In the genomic region with DNA sequence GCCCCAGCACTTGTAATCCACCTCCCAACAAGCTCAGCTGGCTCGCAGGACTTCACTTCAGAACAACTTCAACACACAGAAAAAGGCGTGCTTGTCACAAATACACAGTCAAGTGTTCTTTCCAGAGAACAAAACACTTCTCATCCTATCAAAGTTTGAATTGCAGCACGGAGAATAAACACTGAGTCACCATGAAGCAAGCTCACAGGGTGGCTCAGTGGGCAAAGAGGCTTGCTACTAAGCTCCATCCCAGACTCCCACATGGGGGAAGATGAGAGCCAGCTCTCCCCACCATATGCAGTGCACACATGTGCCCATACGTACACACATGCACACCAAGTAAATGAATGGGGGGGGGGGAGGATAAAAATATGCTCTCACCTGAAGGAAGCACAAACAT, we compare ENCODE assay signal across 17 mouse cellular contexts. TPM values are rescaled to one million over a fixed set of nuclear protein-coding genes. Genes with fewer than 3 reads are reported as not detected.
DNase-seq lines count a peak whose midpoint lies in the region; ATAC-seq and TF ChIP-seq lines count a peak whose summit lies in the region.
"Had no signal": no experiment of that assay in that cellular context is flagged by ENCODE, and none has a peak within 500 bp of the region (broad histone marks: within the 10 kb centered on the region; RNA-seq: fewer than 3 reads in every experiment).

No protein-coding gene starts in this region.

- no peaks in the 10 kb centered on the region; the same call in 1 of the 2 replicates for H3K27me3 ChIP-seq in cerebellum, adult 2 months (ENCODE audit: control insufficient read depth, insufficient read depth, low read length)
- no peaks in the 10 kb centered on the region for H3K27me3 ChIP-seq in hindbrain, embryonic 12.5 days
- H3K27me3 ChIP-seq in hindbrain, postnatal 0 days (ENCODE audit: insufficient read depth, low read length), result no peaks in the 10 kb centered on the region
- H3K27me3 ChIP-seq: limb, embryonic 13.5 days; neural tube, embryonic 12.5 days had no signal

- DNase-seq in cerebellum, adult 2 months, result no peak
- DNase-seq in cerebellum, postnatal 10 days, result no peak
- no peak for DNase-seq in hindbrain, postnatal 0 days (ENCODE audit: low spot score)
- DNase-seq in NIH3T3 (ENCODE audit: low read depth), result peak; percentile 44
- DNase-seq in lung, postnatal 25 days (ENCODE audit: low spot score), result peak; percentile 86
- DNase-seq in cerebellum, postnatal 25 days, result no peak
- DNase-seq in left cerebral cortex, postnatal 14 days (ENCODE audit: low spot score in 2 of 2), result no peak
- DNase-seq: adrenal gland, postnatal 14 days; embryo, embryonic 11 days; gastrocnemius, postnatal 14 days; kidney, postnatal 10 days; right cerebral cortex, postnatal 4 days had no signal

- ATAC-seq in hindbrain, embryonic 12.5 days (ENCODE audit: low FRiP score), result no peak
- ATAC-seq in hindbrain, postnatal 0 days, result no peak

- no peak overlapping the region for H3K4me2 ChIP-seq in hindbrain, embryonic 12.5 days (replicated peaks)
- H3K4me2 ChIP-seq in hindbrain, postnatal 0 days (ENCODE audit: low read depth, low read length), result no peak overlapping the region
- H3K4me2 ChIP-seq: limb, embryonic 13.5 days; neural tube, embryonic 12.5 days had no signal

- H3K36me3 ChIP-seq in hindbrain, embryonic 12.5 days, result no peaks in the 10 kb centered on the region
- H3K36me3 ChIP-seq in hindbrain, postnatal 0 days (ENCODE audit: insufficient read depth, low read length), result no peaks in the 10 kb centered on the region
- H3K36me3 ChIP-seq: neural tube, embryonic 12.5 days had no signal

- no peaks in the 10 kb centered on the region for H3K9me3 ChIP-seq in hindbrain, embryonic 12.5 days (replicated peaks)
- H3K9me3 ChIP-seq in hindbrain, postnatal 0 days (ENCODE audit: low read length), result no peaks in the 10 kb centered on the region
- H3K9me3 ChIP-seq: limb, embryonic 13.5 days; neural tube, embryonic 12.5 days had no signal

- WGBS in cerebellum, adult 2 months, result 84% methylated on average over 4 of the region's 4 CpGs
- WGBS in hindbrain, embryonic 12.5 days, result 51% methylated on average over 4 of the region's 4 CpGs
- WGBS in hindbrain, postnatal 0 days, result 45% methylated on average over 4 of the region's 4 CpGs

- H3K4me1 ChIP-seq in cerebellum, adult 2 months (ENCODE audit: control insufficient read depth, insufficient read depth, low read length), result peaks cover 12% of the 10 kb centered on the region
- H3K4me1 ChIP-seq in hindbrain, embryonic 12.5 days, result peaks cover 32% of the 10 kb centered on the region
- H3K4me1 ChIP-seq in hindbrain, postnatal 0 days (ENCODE audit: insufficient read depth, low read length), result peaks cover 17% of the 10 kb centered on the region; the same call in 1 of the 2 replicates

- H3K9ac ChIP-seq in hindbrain, embryonic 12.5 days, result no peak overlapping the region
- no peak overlapping the region for H3K9ac ChIP-seq in hindbrain, postnatal 0 days (replicated peaks; ENCODE audit: low read length)
- H3K9ac ChIP-seq: limb, embryonic 13.5 days; neural tube, embryonic 12.5 days had no signal

- no peak overlapping the region for H3K4me3 ChIP-seq in cerebellum, adult 2 months (replicated peaks; ENCODE audit: insufficient read depth, low read depth, low read length)
- no peak overlapping the region for H3K4me3 ChIP-seq in hindbrain, embryonic 12.5 days
- no peak overlapping the region for H3K4me3 ChIP-seq in hindbrain, postnatal 0 days (ENCODE audit: low read length)
- H3K4me3 ChIP-seq: limb, embryonic 13.5 days; neural tube, embryonic 12.5 days had no signal

- peak overlapping the region; percentile 55; the same call in 1 of the 2 replicates for H3K27ac ChIP-seq in cerebellum, adult 2 months (ENCODE audit: insufficient read depth, low read length)
- H3K27ac ChIP-seq in hindbrain, embryonic 12.5 days, result peak overlapping the region; percentile 23; the same call in 1 of the 2 replicates
- no peak overlapping the region for H3K27ac ChIP-seq in hindbrain, postnatal 0 days
- H3K27ac ChIP-seq: limb, embryonic 13.5 days; neural tube, embryonic 12.5 days had no signal

- intact Hi-C loops in left cerebral cortex, postnatal 14 days (cut with DNase I), result no loop called here

- no peak for TF ChIP-seq CTCF in cerebellum, adult 2 months (IDR thresholded peaks at IDR 0.05; ENCODE audit: borderline replicate concordance, insufficient read depth, low read depth, low read length)
- no peak for TF ChIP-seq CTCF in hindbrain, postnatal 0 days (IDR thresholded peaks at IDR 0.05; ENCODE audit: low read depth)

- TF ChIP-seq POLR2A in cerebellum, adult 2 months (IDR thresholded peaks at IDR 0.05; ENCODE audit: borderline replicate concordance, insufficient read depth, low read length), result no peak

RNA-seq across cellular contexts. Expression of gene Tspan2, which starts 8.9 kb away (rescaled TPM):
- polyA plus RNA-seq in cerebellum, adult 2 months (2012; rRNA removed), result 106 and 110 TPM in 2 replicates
- 7.5 and 8.0 TPM in 2 replicates for polyA plus RNA-seq in hindbrain, embryonic 12.5 days (2016; fragmentation: Nextera tagmentation; extraction: Ambion mirVana)
- total RNA-seq in hindbrain, postnatal 0 days (2014; rRNA removed), result 20.3 and 22.5 TPM in 2 replicates
- 19.4 and 20.0 TPM in 2 replicates for polyA plus RNA-seq in hindbrain, postnatal 0 days (2015; fragmentation: Nextera tagmentation; extraction: Ambion mirVana)
- total RNA-seq in left cerebral cortex, postnatal 14 days (2021), result 10 to 100 TPM; 58.0 to 82.8 TPM

RNA-seq across cellular contexts. Expression of gene Tshb, which starts 39.3 kb away (rescaled TPM):
- 1.1 and 2.4 TPM in 2 replicates for polyA plus RNA-seq in cerebellum, adult 2 months (2012; rRNA removed)
- polyA plus RNA-seq in hindbrain, embryonic 12.5 days (2016; fragmentation: Nextera tagmentation; extraction: Ambion mirVana), result 0.07 and 0.17 TPM in 2 replicates
- total RNA-seq in hindbrain, postnatal 0 days (2014; rRNA removed), result not detected in 2 replicates
- polyA plus RNA-seq in hindbrain, postnatal 0 days (2015; fragmentation: Nextera tagmentation; extraction: Ambion mirVana), result 0.39 and 0.71 TPM in 2 replicates
- total RNA-seq in left cerebral cortex, postnatal 14 days (2021), result not detected
- total RNA-seq: adrenal gland, postnatal 14 days; gastrocnemius, postnatal 14 days; layer of hippocampus, postnatal 25 days; megakaryocyte progenitor cell, adult 5-6 weeks had no signal

Comparison
In these comparisons a context has a peak if more than half of its experiments do, and no peak if none do; other contexts are left out.
1. DNase-seq: peak in NIH3T3 (single experiment) and lung, postnatal 25 days (single experiment); none in cerebellum, adult 2 months (0 of 2), cerebellum, postnatal 10 days (0 of 2), hindbrain, postnatal 0 days (single experiment), cerebellum, postnatal 25 days (0 of 2) and left cerebral cortex, postnatal 14 days (0 of 2).